Mouse (Mus musculus) neutrophil, adult 5-6 weeks (primary cell): ENCODE measurements around the gene Rapgef4. TPM values are rescaled to one million over a fixed set of nuclear protein-coding genes. Genes with fewer than 3 reads are reported as not detected.

Source experiments
- ATAC-seq: fragments of 151-379, 151-347 bp; 2 replicates; pipeline ENCODE4 v1.8.0; 2017; ENCODE audit warnings: mild to moderate bottlenecking, moderate TSS enrichment; ENCODE audit not compliant: insufficient number of reproducible peaks, poor library complexity, low FRiP score, severe bottlenecking; ENCODE audit errors: extremely low read depth
- total RNA-seq: library from RNA; stranded (forward); fragments of 200-1000 nt; gene quantifications from 2 replicates; pipeline ENCODE4 v1.2.3, GENCODE M21; 2017

The Rapgef4 gene
- total RNA-seq, 1 experiment from 2014 or later: 91.8 TPM

DNA sequence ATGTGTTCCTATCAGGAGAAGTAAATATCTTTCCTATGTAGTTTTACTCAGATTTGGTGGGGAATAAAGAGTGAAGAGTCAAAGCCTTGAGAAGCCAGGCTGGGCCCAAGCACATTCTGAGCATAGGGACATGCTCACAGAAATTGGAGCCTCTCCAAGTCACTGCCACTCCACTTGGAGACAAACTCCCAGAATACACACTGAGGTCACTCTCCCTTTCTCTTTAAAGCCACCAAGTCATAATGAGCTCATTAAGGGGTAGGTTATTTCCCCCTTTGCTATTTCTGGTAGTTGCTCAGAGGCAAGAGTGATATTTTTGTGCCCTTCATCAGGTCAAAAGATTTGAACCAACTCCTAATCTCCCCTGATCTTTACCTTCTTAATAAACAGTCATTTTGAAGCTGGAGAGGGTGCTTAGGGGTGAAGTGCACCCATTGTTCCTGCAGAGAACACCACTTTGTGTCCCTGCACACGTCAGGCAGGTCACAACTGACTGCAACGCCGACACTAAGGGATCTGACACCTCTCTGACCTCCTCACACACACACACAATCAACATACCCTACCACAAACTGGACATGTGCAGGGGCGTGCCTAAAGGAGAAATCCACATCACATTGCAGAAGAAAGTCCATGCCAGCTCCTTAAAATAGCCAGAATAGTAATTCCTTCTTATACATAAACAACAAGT lies 288.8 kb downstream of the Rapgef4 start:
- ATAC-seq: no peak

DNA sequence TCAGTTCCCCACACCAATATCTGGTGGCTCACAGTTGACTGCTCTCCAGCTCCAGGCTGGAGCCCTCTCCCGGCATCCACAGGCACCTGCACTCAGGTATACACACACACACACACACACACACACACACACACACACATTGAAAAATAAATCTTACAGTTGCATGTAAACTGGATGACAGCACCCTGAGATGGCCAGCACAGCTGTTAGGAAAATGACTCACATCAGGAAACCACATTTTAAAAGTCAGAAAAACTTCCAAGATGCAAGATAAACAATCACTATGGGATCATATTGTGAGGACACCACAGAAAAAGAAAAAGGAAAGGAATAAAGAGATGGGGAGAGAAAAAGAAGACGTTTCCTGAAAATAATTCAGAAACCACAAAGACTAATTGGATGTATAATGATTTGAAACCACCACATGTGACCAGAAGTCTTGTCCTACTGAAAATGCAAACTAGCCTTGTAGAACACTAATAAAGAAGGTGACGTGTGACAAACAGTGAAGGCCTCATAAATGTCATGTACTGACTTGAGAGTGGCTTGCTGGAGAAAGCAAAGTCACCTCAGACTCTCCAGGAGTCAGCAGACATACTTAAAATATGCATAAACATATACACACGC lies 297.3 kb downstream of the Rapgef4 start:
- ATAC-seq: no peak

DNA sequence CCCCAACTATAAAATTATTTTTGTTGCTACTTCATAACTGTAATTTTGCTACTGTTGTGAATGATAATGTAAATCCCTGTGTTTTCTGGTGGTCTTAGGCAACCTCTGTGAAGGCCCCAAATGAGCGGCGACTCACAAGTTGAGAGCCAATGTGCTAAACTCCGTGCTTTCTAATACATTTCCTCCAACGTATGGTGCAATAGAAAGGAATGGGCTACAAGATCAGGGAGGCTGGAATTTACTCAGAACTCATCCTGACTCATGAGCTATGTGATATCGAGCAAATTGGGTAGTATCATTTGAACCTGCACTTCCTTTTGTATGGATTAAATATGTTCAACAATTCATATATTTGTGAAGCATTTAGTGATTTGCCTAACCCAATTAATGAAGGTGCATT lies 299.5 kb downstream of the Rapgef4 start:
- no peak for ATAC-seq

DNA sequence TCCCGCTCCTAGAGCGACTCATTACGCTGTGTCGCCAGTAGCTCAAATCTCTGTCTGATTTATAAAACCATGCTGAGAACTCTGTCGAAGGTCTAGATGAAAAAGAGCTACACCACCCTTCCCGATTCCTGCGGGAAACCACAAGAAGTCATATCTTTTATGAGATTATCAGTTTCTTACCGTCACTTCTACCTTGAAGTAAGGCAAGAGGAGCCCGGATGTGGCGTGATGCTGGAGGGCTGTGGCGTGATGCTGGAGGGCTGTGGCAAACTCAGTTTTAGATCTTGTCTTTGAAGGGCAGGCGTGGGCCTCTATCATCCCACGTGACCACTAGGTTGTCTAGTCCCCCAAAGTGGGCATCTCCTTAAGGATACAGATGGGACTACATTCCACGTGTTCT lies 300.9 kb downstream of the Rapgef4 start:
- ATAC-seq: peak; percentile 17; the same call in 1 of the 2 replicates

DNA sequence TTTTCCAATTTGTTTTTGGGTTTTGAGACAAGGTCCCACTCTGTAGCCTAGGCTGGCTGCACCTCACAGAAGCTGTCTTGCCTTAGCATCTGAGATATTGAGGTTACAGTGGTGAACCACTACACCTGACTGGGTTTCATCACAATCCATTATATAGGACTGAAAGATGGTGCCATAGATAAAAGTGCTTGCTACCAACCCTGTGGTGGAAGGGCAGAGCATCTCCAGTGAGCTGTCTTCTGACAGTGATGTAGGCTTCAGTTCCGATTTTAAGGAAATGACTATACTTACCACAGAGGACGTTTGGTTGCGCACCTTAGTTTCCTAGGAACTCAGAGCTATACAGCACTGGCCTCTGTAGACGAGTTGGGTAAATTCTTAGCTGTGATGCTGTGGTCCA lies 301.7 kb downstream of the Rapgef4 start:
- no peak for ATAC-seq

DNA sequence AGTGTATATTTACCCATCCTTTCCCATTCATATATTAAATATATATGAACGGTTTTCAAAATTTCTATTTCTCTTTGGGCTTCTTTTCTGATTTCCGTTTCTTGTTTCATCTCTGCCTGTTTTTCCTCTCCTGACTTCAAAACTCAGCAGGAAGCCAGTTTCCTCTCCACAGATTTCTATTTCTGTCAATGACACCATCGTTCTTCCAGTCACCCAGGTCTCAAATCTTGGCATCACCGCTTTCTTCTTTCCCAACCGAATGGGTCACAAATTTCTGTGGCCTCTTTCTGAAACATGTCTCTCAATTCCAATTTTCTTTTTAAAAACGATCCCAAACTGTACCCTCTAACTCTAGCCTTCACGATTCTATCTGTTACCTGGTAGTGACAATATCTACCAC lies 303.6 kb downstream of the Rapgef4 start:
- no peak for ATAC-seq

DNA sequence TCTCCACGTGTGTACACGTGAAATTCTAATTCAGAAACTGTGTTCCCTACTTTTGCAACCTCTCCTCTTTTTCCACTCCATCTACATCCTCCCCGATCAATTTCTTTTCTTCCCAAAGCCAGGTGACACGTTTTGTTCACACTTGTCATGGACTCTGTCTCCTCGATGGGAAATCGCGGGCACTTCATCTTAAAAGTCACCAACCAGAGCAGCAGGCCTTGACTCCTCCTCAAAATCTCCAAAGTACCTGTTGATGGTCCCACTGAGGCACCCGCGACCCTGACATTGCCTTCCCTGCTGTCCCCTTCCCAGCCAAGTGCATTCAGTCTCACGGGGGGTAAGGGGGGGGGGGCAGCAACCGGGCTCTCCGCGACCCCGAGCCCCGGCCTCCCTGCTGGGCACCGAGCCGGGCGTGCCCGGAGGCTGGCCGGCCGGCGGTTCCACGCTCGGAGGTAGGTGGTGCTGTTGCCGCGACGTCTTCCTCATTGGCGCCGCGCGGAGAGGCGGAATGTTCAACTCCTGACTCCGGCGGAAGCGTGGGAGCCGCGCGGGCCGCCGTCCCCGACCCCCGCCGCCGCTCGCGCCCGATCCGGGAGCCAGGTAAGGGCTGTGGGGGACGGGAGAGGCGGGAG lies 304.3 kb downstream of the Rapgef4 start, which contains the start of gene Map3k20:
Gene Map3k20 (plus strand): TSS at position 382 of the 632 bp plus-strand sequence.
- peak; percentile 79 for ATAC-seq

DNA sequence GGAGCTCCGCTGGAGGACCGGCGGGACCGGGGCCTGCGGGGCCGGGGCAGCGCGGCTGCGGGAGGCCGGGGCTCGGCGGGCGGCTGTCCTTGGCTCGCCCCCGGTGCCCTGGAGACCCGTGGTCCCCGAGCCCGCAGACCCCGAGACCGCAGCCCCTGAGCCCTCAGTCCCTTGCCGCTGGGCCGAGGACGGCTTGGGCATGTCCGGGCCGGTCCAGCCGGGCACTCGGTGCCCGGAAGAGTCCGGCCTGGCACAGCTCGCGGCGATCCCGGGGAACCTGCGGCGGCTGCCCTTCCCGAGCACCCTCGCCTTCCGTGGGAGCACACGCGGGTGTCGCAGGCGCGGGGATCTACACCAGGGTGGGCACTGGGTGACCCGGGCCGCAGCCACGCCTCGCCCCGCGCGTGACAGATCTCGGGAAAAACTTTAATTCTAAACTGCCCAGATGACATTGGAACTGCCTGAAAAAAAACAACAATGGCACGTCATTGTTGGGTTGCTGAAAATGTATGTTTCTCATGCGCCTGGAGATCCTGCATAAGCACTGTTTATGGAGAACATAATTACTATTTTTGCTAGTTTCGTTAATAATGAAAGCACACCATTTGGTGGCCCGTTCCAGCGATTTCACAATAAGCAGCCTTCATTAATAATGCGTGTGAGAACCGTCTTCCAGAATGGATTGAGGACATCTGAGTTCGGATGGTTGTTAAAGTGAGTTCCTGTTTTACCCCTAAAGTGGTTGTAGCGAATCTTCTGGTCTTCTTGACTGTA lies 305.0 kb downstream of the Rapgef4 start:
- no peak for ATAC-seq

DNA sequence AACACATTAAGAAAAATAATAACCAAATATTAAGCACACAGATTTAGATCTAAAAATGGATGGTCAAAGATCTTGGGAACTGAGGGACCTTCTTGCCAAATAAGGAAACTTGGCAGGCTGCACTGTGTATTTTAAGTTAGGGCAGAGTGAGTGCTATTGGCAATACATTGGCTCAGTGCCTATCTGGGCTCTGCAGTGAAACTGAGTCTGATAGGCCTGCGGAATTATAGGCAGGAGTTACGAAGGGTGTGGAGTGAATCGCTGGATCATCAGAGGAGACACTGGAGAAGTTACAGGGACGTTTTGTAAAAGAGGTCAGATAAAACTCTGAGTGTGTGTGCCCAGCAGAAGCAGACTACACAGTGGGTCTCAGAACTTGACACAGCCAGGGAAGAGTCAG lies 306.1 kb downstream of the Rapgef4 start:
- no peak for ATAC-seq

DNA sequence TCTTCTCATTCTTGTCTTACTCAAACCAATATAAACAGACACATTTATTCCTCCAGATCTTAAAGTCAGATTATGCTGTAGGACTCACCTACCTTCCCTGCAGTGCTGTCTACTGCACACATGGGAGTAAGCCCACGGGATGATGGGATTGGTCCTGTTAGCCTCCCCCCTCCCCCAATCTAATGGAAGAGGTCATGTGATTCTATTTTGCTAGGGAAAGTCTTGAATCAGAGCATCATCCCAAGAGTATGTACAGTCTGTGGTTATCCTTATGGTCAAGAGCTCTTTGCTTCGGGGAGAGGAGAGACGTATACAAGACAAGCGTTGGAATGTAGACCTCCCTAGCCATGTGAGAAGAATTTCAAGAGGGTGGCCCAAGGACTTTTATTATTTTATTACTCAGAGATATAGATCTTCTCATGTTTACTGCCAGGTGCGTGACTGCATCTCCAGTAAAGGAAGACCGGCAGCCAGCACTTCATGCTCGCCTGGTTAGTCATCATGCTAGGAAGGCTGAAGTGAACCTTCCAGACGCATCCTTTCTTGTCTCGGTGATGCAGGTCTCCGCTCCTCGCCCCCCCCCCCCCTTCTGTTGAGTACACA lies 308.0 kb downstream of the Rapgef4 start:
- no peak for ATAC-seq

DNA sequence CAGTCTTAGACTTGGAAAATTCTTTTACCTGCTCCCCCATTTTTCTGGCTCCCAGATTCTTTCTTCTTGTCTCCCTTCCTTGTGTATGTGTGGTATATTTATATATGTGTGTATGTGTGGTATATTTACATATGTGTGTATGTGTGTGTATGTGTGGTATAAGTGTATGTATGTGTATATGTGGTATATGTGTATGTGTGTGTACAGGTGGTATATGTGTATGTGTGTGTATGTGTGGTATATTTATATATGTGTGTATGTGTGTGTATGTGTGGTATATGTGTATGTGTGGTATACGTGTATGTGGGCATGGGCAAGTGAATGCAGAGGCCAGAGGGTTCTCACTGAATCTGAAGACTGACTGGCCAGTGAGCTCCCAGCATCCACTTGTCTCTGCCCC lies 310.1 kb downstream of the Rapgef4 start:
- ATAC-seq: no peak

DNA sequence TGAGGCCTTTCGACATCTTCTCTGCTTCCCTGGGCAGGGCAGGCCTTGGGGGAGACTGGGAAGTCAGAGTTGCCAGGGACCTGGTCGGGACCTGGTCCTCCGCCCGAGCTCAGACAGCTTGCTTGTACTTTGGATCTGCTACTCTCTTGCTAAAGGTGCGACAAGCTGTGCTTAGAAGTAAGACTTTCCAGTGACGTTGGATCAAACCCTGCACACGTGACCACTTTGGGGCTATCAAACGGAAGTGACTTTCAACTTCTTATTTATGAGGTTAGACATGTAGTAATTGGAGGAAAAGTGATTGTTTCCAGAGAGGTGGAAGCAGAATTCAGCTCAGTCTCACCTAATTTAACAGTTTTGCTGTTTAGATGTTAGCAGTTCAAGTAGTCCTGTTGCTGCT lies 311.5 kb downstream of the Rapgef4 start:
- ATAC-seq: no peak

DNA sequence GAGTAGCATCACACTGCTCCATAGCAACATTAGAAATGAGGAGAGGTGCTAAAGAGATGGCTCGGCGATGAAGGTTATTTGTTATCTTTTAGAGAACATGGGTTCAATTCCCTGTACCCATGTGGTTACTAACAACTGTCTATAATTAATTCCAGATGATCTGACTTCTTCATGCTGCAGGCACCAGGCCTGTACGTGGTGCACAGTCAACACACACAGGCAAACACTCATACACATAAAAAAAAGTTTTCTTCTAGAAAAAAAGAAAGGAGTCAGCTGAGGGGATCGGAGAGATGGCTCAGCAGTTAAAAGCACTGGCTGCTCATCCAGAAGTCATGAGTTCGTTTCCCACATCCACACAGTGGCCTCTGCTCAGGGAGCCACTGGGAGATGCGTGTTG lies 314.0 kb downstream of the Rapgef4 start:
- no peak for ATAC-seq

DNA sequence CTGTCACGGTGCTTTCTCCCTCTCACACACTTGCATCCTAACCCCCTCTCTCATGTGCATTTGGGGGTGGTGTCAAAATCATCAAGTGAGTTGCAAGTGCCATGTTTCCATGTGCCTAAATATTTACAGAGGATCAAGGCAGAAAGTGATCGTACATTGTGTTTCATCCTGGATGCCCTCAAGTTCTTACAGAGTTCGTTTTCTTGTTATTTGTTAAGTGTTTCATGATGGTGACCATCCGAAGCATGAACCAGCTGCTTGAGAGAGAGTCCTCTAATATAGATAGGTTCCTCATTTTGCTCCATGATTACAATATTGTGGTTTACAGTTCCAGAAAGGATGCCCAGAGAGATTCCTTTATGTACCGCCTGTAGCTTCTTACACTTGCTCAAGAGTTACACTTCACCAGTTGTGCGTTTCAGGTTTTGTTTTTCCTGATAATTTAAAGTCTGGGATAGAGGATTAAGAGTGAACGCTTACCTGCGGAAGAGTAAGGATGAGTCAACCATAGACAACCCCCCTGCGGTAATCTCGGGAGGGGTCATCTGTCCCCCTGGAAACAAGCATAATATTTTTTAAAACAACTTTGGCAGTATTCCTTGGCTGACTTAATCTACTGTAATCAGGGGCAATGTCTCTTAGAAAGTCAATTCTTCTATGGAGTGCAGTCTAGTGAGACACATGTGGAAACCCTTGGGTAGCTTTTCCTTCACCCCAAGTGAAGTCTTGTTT lies 316.1 kb downstream of the Rapgef4 start:
- ATAC-seq: no peak

DNA sequence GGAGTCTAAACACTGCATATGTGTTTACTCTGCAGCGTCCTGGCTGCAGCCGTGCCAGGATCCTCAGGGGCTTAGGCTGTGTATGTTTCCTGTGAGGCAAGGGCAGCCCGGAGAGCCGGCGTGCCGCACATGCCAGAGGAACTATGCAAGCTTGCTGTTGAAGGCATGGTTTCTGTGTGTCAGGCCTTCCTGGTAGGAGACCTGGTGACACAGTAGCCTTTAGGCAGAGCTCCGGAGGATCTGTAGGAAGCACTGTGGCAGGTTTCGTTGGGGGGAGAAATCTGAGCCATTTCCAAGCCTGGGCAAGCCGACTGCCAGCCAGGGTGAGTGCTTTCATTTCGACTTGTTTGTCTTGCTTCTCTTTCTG lies 316.7 kb downstream of the Rapgef4 start:
- no peak for ATAC-seq

DNA sequence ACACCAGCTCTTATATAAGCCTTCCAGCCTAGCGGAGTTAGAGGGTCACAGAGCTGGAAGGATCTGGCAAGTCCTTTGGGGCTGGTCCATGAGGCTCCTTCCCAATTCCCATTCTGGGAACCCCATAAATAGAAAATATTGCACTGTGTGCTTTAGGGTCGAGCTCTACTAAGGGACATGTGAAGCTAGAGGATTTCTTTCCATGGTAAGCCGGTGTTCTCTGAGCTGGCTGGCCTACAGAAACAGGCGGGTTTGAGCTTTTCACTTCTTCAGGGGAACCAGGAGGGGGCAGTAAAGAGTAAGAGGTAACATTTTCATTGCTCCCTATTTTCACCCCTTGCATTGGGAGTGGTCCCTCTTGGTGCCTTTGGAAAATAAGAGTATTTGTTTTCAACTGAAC lies 317.4 kb downstream of the Rapgef4 start:
- ATAC-seq: peak; percentile 55; the same call in 1 of the 2 replicates

DNA sequence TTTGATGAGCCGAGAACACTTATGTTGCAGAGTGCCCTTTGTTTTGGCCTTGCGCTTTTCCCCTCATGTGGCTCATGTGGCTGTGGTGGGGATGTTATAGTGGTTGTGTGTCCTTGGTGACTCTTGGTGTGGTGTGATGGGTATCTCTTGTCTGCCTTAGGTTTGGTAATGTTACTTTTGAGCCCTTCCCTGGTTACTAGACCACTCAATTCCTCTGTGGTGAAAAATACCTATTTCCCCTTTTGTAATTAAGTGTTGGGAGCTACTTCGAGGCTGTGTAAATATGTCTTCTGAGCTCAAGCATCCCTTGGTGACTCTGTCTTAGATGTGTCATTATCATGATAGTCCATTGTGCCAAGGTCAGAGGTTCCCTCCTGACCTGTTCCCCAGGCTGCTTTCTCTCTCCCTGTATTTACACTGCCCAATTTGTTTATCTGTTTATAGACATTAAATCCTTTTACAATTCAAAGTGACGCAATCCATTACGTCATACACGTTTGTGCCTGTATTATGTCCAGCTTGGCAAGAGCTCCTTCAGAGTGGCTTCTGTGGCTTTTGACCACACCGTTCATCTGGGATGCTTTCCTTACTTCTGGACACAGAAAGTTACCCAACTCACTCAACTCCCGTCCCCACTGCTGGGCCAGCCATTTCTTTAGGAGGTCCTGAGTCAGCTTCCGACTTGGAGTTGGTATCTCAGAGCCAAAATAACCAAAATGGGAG lies 320.3 kb downstream of the Rapgef4 start:
- ATAC-seq: no peak

DNA sequence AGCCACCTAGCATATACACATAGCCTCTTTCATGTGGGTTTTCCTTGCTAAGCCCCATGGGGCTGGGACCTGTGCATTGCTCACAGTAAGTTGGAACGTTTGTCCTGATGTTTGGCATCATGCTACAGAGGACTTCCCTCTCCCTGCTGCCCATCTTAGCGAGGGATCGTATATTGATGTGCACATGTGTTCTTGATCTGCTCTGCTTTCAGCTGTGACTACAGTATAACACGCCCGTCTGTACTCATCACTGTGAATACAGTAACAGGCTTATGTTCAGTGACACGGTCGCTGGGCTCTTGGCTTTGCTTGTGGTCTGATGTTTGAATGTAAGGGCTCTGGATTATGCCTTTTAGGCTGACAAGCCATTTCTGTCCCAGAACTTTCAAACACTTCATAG lies 324.7 kb downstream of the Rapgef4 start:
- no peak for ATAC-seq
